ENCODE assay signal across 18 mouse cellular contexts in the genomic region with DNA sequence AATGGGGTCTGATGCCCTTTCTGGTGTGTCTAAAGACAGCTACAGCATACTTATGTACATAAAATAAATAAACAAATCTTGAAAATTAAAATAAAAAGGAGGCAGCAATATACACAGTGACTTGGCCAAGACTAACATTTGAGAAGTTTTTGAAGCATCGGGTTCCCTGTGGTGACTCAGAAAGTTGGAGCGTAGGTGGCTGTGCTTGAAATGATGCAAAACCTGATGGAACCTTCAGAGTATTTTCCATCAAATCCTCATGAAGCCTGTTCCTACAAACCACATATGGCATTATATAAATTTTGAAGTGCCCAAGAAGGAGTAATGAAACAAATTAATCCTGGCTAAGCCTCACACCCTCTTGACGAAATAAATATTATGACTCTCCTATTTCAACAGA.
A peak's percentile ranks its signal among the peaks of the same experiment; 100 is the strongest.
DNase-seq lines count a peak whose midpoint lies in the region; ATAC-seq lines count a peak whose summit lies in the region.
"Had no signal": no experiment of that assay in that cellular context is flagged by ENCODE, and none has a peak within 500 bp of the region (broad histone marks: within the 10 kb centered on the region; RNA-seq: fewer than 3 reads in every experiment).

No protein-coding gene starts in this region.

- peak; percentile 89 for ATAC-seq in frontal cortex, adult (ENCODE audit: low TSS enrichment)
- ATAC-seq in CD4-positive, CD25-positive, alpha-beta regulatory T cell, adult 4 months = peak; percentile 17
- ATAC-seq: forebrain, embryonic 15.5 days had no signal

- no peak for DNase-seq in frontal cortex, postnatal 10 days (ENCODE audit: low spot score in 2 of 2)
- peak; percentile 39 for DNase-seq in right cerebral cortex, adult 18-20 months
- DNase-seq in right cerebral cortex, postnatal 4 days = no peak
- peak; percentile 62 for DNase-seq in telencephalon, adult 2 months (ENCODE audit: low read depth, low spot score)
- no peak for DNase-seq in kidney, adult 18-20 months
- DNase-seq: adrenal gland, adult 2 months; adrenal gland, postnatal 14 days; cerebellum, adult 11-12 months; cerebellum, adult 8-10 months; cerebellum, postnatal 10 days; cerebellum, postnatal 36 days; embryo, embryonic 11 days; gastrocnemius, adult 2 months; gastrocnemius, postnatal 14 days; heart, adult 11 months had no signal

Comparison
In these comparisons a context has a peak if more than half of its experiments do, and no peak if none do; other contexts are left out.
1. DNase-seq: peak in right cerebral cortex, adult 18-20 months (single experiment) and telencephalon, adult 2 months (single experiment); none in frontal cortex, postnatal 10 days (0 of 2), right cerebral cortex, postnatal 4 days (single experiment) and kidney, adult 18-20 months (single experiment).